In the genomic region with DNA sequence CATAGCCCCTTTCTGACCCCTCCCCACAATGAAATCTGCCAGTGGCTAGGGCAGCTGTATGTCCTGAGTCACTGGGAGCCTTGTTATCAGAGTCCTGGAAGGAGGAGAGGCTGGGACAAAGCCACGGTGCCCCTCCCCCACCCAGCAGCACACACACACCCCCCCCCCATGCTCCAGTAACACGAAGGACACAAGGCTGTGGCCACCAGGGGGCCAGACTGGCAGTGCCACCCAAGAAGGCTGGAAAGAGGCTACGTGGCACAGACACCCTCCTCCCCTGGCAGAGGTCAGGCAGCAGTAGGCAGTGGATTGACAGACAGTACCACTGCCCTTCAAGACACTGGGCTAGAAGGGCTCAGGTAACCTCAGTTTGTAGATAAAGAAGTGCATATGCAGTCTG, we compare ENCODE assay signal across 9 mouse cellular contexts. TPM values are rescaled to one million over a fixed set of nuclear protein-coding genes. Genes with fewer than 3 reads are reported as not detected.
DNase-seq lines count a peak whose midpoint lies in the region; ATAC-seq and TF ChIP-seq lines count a peak whose summit lies in the region.
"Had no signal": no experiment of that assay in that cellular context is flagged by ENCODE, and none has a peak within 500 bp of the region (broad histone marks: within the 10 kb centered on the region; RNA-seq: fewer than 3 reads in every experiment).

No protein-coding gene starts in this region.

- H3K36me3 ChIP-seq in forebrain, embryonic 10.5 days (replicated peaks): no peaks in the 10 kb centered on the region
- H3K36me3 ChIP-seq in forebrain, embryonic 16.5 days (ENCODE audit: control insufficient read depth, insufficient read depth): no peaks in the 10 kb centered on the region
- H3K36me3 ChIP-seq in liver, postnatal 0 days (replicated peaks; ENCODE audit: insufficient read depth, low read length): no peaks in the 10 kb centered on the region
- H3K36me3 ChIP-seq in liver, embryonic 12.5 days: no peaks in the 10 kb centered on the region
- no peaks in the 10 kb centered on the region for H3K36me3 ChIP-seq in stomach, postnatal 0 days (ENCODE audit: control insufficient read depth, insufficient read depth, low read length)
- H3K36me3 ChIP-seq: G1E had no signal

- no peak overlapping the region for H3K9ac ChIP-seq in forebrain, embryonic 16.5 days (replicated peaks; ENCODE audit: low read depth, low read length)
- H3K9ac ChIP-seq in liver, postnatal 0 days (replicated peaks): no peak overlapping the region
- H3K9ac ChIP-seq in liver, embryonic 12.5 days: no peak overlapping the region
- H3K9ac ChIP-seq in stomach, postnatal 0 days (ENCODE audit: low read length): 0 out of 2 replicates have a peak overlapping the region, but pooled peaks have one; percentile 4

- ATAC-seq in forebrain, embryonic 16.5 days: no peak
- no peak for ATAC-seq in liver, postnatal 0 days
- no peak for ATAC-seq in liver, embryonic 12.5 days
- peak; percentile 50 for ATAC-seq in stomach, postnatal 0 days (ENCODE audit: low FRiP score, low TSS enrichment)

- H3K4me1 ChIP-seq in forebrain, embryonic 10.5 days: peaks cover 24% of the 10 kb centered on the region
- H3K4me1 ChIP-seq in forebrain, embryonic 16.5 days (replicated peaks; ENCODE audit: control insufficient read depth, insufficient read depth, low read length): peaks cover 7% of the 10 kb centered on the region
- H3K4me1 ChIP-seq in liver, postnatal 0 days (ENCODE audit: insufficient read depth): peaks cover 4% of the 10 kb centered on the region; the same call in 1 of the 2 replicates
- H3K4me1 ChIP-seq in liver, embryonic 12.5 days: peaks cover 12% of the 10 kb centered on the region; the same call in 1 of the 2 replicates
- 0 out of 2 replicates have a peak, but pooled peaks cover 2% of the 10 kb centered on the region for H3K4me1 ChIP-seq in stomach, postnatal 0 days (replicated peaks; ENCODE audit: control insufficient read depth, insufficient read depth)

- peak overlapping the region; percentile 51 for H3K27ac ChIP-seq in forebrain, embryonic 10.5 days
- H3K27ac ChIP-seq in forebrain, embryonic 16.5 days (ENCODE audit: low read length): no peak overlapping the region
- no peak overlapping the region for H3K27ac ChIP-seq in liver, postnatal 0 days (ENCODE audit: low read depth)
- H3K27ac ChIP-seq in liver, embryonic 12.5 days: no peak overlapping the region
- H3K27ac ChIP-seq in stomach, postnatal 0 days (replicated peaks): no peak overlapping the region

- 20% methylated on average over 3 of the region's 3 CpGs for WGBS in forebrain, embryonic 10.5 days
- 10% methylated on average over 3 of the region's 3 CpGs for WGBS in forebrain, embryonic 16.5 days
- WGBS in liver, postnatal 0 days (ENCODE audit: insufficient replicate concordance): 15% methylated on average over 3 of the region's 3 CpGs
- WGBS in liver, embryonic 12.5 days (ENCODE audit: insufficient replicate concordance): 16% methylated on average over 3 of the region's 3 CpGs
- 15% methylated on average over 3 of the region's 3 CpGs for WGBS in stomach, postnatal 0 days

- DNase-seq in forebrain, embryonic 10.5 days (ENCODE audit: extremely low spot score, low spot score): no peak
- DNase-seq in liver, postnatal 0 days: peak; percentile 54
- DNase-seq in adrenal gland, postnatal 10 days: peak; percentile 70
- peak; percentile 40 for DNase-seq in induced T-regulatory cell, adult 2 months (ENCODE audit: low read depth)
- DNase-seq in stomach, postnatal 0 days (ENCODE audit: low spot score): peak; percentile 88
- no peak for DNase-seq in layer of hippocampus, adult 18-20 months (ENCODE audit: low spot score in 2 of 2)

- TF ChIP-seq CTCF in liver, postnatal 0 days (IDR thresholded peaks at IDR 0.05; ENCODE audit: low read depth): peak; percentile 55
- TF ChIP-seq CTCF in stomach, postnatal 0 days (IDR thresholded peaks at IDR 0.05; ENCODE audit: low read depth): peak; percentile 70

- H3K4me3 ChIP-seq in forebrain, embryonic 10.5 days: no peak overlapping the region
- no peak overlapping the region for H3K4me3 ChIP-seq in forebrain, embryonic 16.5 days (replicated peaks; ENCODE audit: low read length)
- no peak overlapping the region for H3K4me3 ChIP-seq in liver, postnatal 0 days (ENCODE audit: low read depth, low read length)
- H3K4me3 ChIP-seq in liver, embryonic 12.5 days: no peak overlapping the region
- H3K4me3 ChIP-seq in stomach, postnatal 0 days (ENCODE audit: low read depth, low read length): no peak overlapping the region

- peaks cover 30% of the 10 kb centered on the region for H3K27me3 ChIP-seq in forebrain, embryonic 10.5 days (ENCODE audit: poor library complexity, severe bottlenecking)
- no peaks in the 10 kb centered on the region for H3K27me3 ChIP-seq in forebrain, embryonic 16.5 days (replicated peaks; ENCODE audit: control insufficient read depth, insufficient read depth, low read length)
- H3K27me3 ChIP-seq in liver, postnatal 0 days (ENCODE audit: insufficient read depth, low read length): no peaks in the 10 kb centered on the region
- H3K27me3 ChIP-seq in liver, embryonic 12.5 days (replicated peaks): peaks cover 11% of the 10 kb centered on the region; the same call in 1 of the 2 replicates
- H3K27me3 ChIP-seq in stomach, postnatal 0 days (ENCODE audit: control insufficient read depth, insufficient read depth, low read length): no peaks in the 10 kb centered on the region

- no peaks in the 10 kb centered on the region for H3K9me3 ChIP-seq in forebrain, embryonic 10.5 days
- H3K9me3 ChIP-seq in forebrain, embryonic 16.5 days (ENCODE audit: control insufficient read depth, low read length): no peaks in the 10 kb centered on the region
- no peaks in the 10 kb centered on the region for H3K9me3 ChIP-seq in liver, postnatal 0 days (ENCODE audit: low read length)
- H3K9me3 ChIP-seq in liver, embryonic 12.5 days (replicated peaks): no peaks in the 10 kb centered on the region
- H3K9me3 ChIP-seq in stomach, postnatal 0 days (ENCODE audit: control insufficient read depth, low read length): no peaks in the 10 kb centered on the region
- H3K9me3 ChIP-seq: G1E had no signal

- no peak for TF ChIP-seq EP300 in liver, postnatal 0 days (IDR thresholded peaks at IDR 0.05; ENCODE audit: low read depth)
- no peak for TF ChIP-seq EP300 in stomach, postnatal 0 days (optimal IDR thresholded peaks at IDR 0.05)

- no peak overlapping the region for H3K4me2 ChIP-seq in forebrain, embryonic 16.5 days (ENCODE audit: low read length)
- H3K4me2 ChIP-seq in liver, postnatal 0 days (ENCODE audit: low read depth, low read length): no peak overlapping the region
- no peak overlapping the region for H3K4me2 ChIP-seq in liver, embryonic 12.5 days
- H3K4me2 ChIP-seq in stomach, postnatal 0 days (replicated peaks; ENCODE audit: low read depth): no peak overlapping the region

RNA-seq across cellular contexts. Expression of a gene that starts 29.2 kb away (rescaled TPM):
- polyA plus RNA-seq in forebrain, embryonic 10.5 days (2016; fragmentation: Nextera tagmentation; extraction: Ambion mirVana): 0.88 and 1.1 TPM in 2 replicates
- 7.2 and 8.0 TPM in 2 replicates for polyA plus RNA-seq in forebrain, embryonic 16.5 days (2015; fragmentation: Nextera tagmentation; extraction: Ambion mirVana)
- polyA plus RNA-seq in liver, postnatal 0 days (2015; fragmentation: Nextera tagmentation; extraction: Ambion mirVana): 0.13 and 0.20 TPM in 2 replicates
- 0.62 and 0.63 TPM in 2 replicates for polyA plus RNA-seq in liver, embryonic 12.5 days (2016; fragmentation: Nextera tagmentation; extraction: Ambion mirVana)
- 10 to 100 TPM; 14.8 to 20.7 TPM for total RNA-seq in adrenal gland, postnatal 10 days (2021)
- 7.8 and 9.0 TPM in 2 replicates for polyA plus RNA-seq in stomach, postnatal 0 days (2015; fragmentation: Nextera tagmentation; extraction: Ambion mirVana)
- 10 to 100 TPM; 13.8 to 17.0 TPM for total RNA-seq in layer of hippocampus, adult 18-20 months (2021)
- polyA plus RNA-seq: G1E had no signal

RNA-seq across cellular contexts. Expression of a gene that starts 29.5 kb away (rescaled TPM):
- not detected in 2 replicates for polyA plus RNA-seq in forebrain, embryonic 10.5 days (2016; fragmentation: Nextera tagmentation; extraction: Ambion mirVana)
- polyA plus RNA-seq in forebrain, embryonic 16.5 days (2015; fragmentation: Nextera tagmentation; extraction: Ambion mirVana): not detected in 2 replicates
- polyA plus RNA-seq in liver, postnatal 0 days (2015; fragmentation: Nextera tagmentation; extraction: Ambion mirVana): not detected in 2 replicates
- polyA plus RNA-seq in liver, embryonic 12.5 days (2016; fragmentation: Nextera tagmentation; extraction: Ambion mirVana): not detected in 2 replicates
- 1 to 10 TPM; 2.0 to 3.2 TPM for total RNA-seq in adrenal gland, postnatal 10 days (2021)
- polyA plus RNA-seq in stomach, postnatal 0 days (2015; fragmentation: Nextera tagmentation; extraction: Ambion mirVana): 0.57 and 0.71 TPM in 2 replicates
- not detected for total RNA-seq in layer of hippocampus, adult 18-20 months (2021)
- total RNA-seq: G1E had no signal
- polyA plus RNA-seq: G1E had no signal

RNA-seq across cellular contexts. Expression of a gene that starts 34.2 kb away (rescaled TPM):
- 8.6 and 9.9 TPM in 2 replicates for polyA plus RNA-seq in forebrain, embryonic 10.5 days (2016; fragmentation: Nextera tagmentation; extraction: Ambion mirVana)
- polyA plus RNA-seq in forebrain, embryonic 16.5 days (2015; fragmentation: Nextera tagmentation; extraction: Ambion mirVana): 2.2 and 3.1 TPM in 2 replicates
- 1.6 and 1.8 TPM in 2 replicates for polyA plus RNA-seq in liver, postnatal 0 days (2015; fragmentation: Nextera tagmentation; extraction: Ambion mirVana)
- polyA plus RNA-seq in liver, embryonic 12.5 days (2016; fragmentation: Nextera tagmentation; extraction: Ambion mirVana): 1.8 and 2.2 TPM in 2 replicates
- total RNA-seq in adrenal gland, postnatal 10 days (2021): 10 to 100 TPM; 16.6 to 19.5 TPM
- polyA plus RNA-seq in stomach, postnatal 0 days (2015; fragmentation: Nextera tagmentation; extraction: Ambion mirVana): 5.5 and 6.4 TPM in 2 replicates
- total RNA-seq in layer of hippocampus, adult 18-20 months (2021): 1 to 10 TPM; 8.5 to 9.3 TPM

RNA-seq across cellular contexts. Expression of a gene that starts 43.3 kb away (rescaled TPM):
- 62.6 and 72.1 TPM in 2 replicates for polyA plus RNA-seq in forebrain, embryonic 10.5 days (2016; fragmentation: Nextera tagmentation; extraction: Ambion mirVana)
- polyA plus RNA-seq in forebrain, embryonic 16.5 days (2015; fragmentation: Nextera tagmentation; extraction: Ambion mirVana): 79.4 and 81.1 TPM in 2 replicates
- 57.6 and 57.8 TPM in 2 replicates for polyA plus RNA-seq in liver, postnatal 0 days (2015; fragmentation: Nextera tagmentation; extraction: Ambion mirVana)
- polyA plus RNA-seq in liver, embryonic 12.5 days (2016; fragmentation: Nextera tagmentation; extraction: Ambion mirVana): 71.1 and 76.1 TPM in 2 replicates
- total RNA-seq in adrenal gland, postnatal 10 days (2021): 10 to 100 TPM; 84.4 to 87.6 TPM
- polyA plus RNA-seq in stomach, postnatal 0 days (2015; fragmentation: Nextera tagmentation; extraction: Ambion mirVana): 75.3 and 83.8 TPM in 2 replicates
- total RNA-seq in layer of hippocampus, adult 18-20 months (2021): 10 to 100 TPM; 56.1 to 57.1 TPM

RNA-seq across cellular contexts. Expression of a gene that starts 56.7 kb away (rescaled TPM):
- polyA plus RNA-seq in forebrain, embryonic 10.5 days (2016; fragmentation: Nextera tagmentation; extraction: Ambion mirVana): 28.9 and 29.3 TPM in 2 replicates
- polyA plus RNA-seq in forebrain, embryonic 16.5 days (2015; fragmentation: Nextera tagmentation; extraction: Ambion mirVana): 34.0 and 35.3 TPM in 2 replicates
- polyA plus RNA-seq in liver, postnatal 0 days (2015; fragmentation: Nextera tagmentation; extraction: Ambion mirVana): 7.7 and 8.2 TPM in 2 replicates
- polyA plus RNA-seq in liver, embryonic 12.5 days (2016; fragmentation: Nextera tagmentation; extraction: Ambion mirVana): 13.2 and 13.6 TPM in 2 replicates
- 10 to 100 TPM in 1 of 2 experiments, 1 to 10 TPM in 1; 9.7 to 11.4 TPM for total RNA-seq in adrenal gland, postnatal 10 days (2021)
- 13.8 and 14.0 TPM in 2 replicates for polyA plus RNA-seq in stomach, postnatal 0 days (2015; fragmentation: Nextera tagmentation; extraction: Ambion mirVana)
- 10 to 100 TPM; 16.7 to 19.3 TPM for total RNA-seq in layer of hippocampus, adult 18-20 months (2021)

Comparison
In these comparisons a context has a peak if more than half of its experiments do, and no peak if none do; other contexts are left out.
1. DNase-seq: peak in liver, postnatal 0 days (single experiment), adrenal gland, postnatal 10 days (single experiment), induced T-regulatory cell, adult 2 months (single experiment) and stomach, postnatal 0 days (single experiment); none in forebrain, embryonic 10.5 days (single experiment) and layer of hippocampus, adult 18-20 months (0 of 2).